Mouse (Mus musculus): ENCODE measurements around the gene Gm14085. TPM values are rescaled to one million over a fixed set of nuclear protein-coding genes. Genes with fewer than 3 reads are reported as not detected.
"Not testable (repeated sequence)": the region's sequence is repeated elsewhere in the genome, so short reads cannot be mapped to it uniquely, and the experiment has no call there.

Gm14085 gene
- total RNA-seq (2021) = under 1 TPM; 0.48 to 0.75 TPM

DNA sequence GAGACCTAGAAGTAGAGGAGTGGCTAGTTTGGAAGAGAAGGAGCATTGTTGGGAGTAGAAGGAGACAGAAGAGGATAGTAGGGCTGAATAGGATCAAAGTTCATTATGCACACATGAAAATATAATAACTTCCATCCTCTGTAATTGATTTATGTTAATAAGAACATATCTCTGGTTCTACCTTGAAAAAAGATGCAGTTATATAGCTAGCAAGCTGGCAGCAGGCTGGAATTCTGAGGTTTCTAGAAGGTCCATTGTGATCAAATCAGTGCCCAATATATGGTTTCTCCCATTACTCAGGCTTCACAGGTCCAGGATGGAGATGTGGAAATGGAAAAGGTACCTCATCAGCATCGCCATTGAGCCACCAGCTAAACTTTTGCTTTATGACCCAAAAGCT lies at the start of gene Gm14085:
Gm14085 (plus strand) TSS at position 301 of the 400 bp plus-strand sequence.
- intact Hi-C loops (cut with DNase I) = no loop called here
- DNase-seq (ENCODE audit: low spot score) = no peak

DNA sequence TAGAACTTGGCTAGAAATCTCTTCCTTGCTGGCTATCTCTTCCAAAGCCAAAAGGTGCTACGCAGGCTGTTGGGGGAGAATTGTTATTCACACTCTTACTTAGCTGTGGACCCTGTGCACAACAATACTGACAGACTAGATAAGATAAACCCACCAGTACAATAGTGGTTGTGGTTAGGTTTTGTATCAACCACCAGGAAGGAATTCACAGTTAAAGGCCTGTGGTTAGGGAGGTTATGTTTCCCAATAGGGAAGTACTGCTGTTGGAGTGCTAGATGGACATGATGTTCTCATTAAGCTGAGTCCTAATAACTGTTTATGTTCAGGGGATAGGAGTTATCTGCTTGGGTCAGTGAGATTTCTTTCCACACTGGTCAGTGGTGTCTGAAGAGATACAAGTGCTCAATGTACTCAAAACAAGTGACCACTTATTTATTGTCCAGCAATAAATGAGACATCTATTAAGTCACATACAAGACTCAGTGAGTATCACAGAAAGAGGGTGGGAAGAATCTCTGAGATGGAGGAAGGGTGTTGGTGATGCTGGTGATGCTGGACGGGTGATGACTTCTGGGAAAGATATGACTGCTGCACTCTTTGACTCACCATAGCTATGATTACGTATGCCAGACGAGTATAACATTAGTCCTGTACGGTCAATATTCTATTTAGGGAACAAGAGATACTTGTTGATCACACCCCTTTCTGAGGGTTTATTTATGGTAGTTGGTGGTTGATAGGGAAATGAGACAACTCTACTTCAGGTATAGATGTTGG lies 45.8 kb upstream of the Gm14085 start:
- intact Hi-C loops (cut with DNase I); DNase-seq (ENCODE audit: low spot score): not testable (repeated sequence)

DNA sequence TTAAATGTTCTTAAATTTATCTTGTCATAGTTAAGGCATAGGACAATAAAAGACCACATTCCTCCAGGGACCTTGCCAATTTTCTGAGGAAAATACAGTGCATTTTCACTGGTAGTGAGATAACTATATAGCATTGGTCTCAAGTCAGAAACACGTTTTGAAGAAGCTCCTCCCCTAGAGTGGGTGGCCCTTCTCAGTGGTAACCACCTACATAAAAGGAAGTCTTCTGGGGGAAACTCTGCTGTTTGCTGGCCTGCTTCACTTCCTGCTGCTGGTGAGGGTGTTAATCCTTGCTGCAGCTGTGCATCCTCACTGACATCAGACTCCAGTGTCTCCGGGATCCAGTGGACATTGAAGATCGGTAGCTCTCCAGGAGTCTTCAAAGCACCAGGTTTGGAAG lies 44.2 kb upstream of the Gm14085 start:
- intact Hi-C loops (cut with DNase I); DNase-seq (ENCODE audit: low spot score): not testable (repeated sequence)

- intact Hi-C loops (cut with DNase I) = no loop called here
- no peak for DNase-seq (ENCODE audit: low spot score)
Measured at GRCm38 (mm10) chr2:122441000-122441933, 43.5 kb upstream of the Gm14085 start.

GRCm38 (mm10) chr2:122450351-122450750 lies 34.4 kb upstream of the Gm14085 start:
- DNase-seq (ENCODE audit: low spot score) = no peak
- intact Hi-C loops (cut with DNase I) = no loop called here

DNA sequence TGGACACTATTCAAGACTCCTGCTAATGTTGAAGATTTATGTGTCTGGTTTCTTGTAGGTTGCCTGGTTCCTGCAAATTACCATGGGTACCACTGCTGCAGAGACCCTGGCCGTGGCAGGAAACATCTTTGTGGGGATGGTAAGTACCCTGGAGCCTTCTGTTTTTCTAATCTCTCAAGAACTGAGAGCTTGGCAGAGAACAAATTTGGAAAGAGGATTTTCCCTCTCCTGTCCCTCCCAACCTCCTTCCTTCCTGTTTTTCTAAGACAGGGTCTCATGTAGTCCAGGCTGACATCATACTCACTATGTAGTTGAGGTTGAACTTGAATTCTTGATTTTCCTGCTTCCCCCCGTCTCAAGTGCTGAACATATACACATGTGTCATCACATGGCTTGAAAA lies 32.3 kb upstream of the Gm14085 start:
- intact Hi-C loops (cut with DNase I) = no loop called here
- DNase-seq (ENCODE audit: low spot score) = no peak

GRCm38 (mm10) chr2:122466901-122467300 lies 17.8 kb upstream of the Gm14085 start:
- DNase-seq (ENCODE audit: low spot score) = no peak
- intact Hi-C loops (cut with DNase I) = loop anchor here (2.0 to 10.0 kb wide), 4 partner anchors 88 to 275 kb away; no protein-coding TSS in a partner anchor

DNA sequence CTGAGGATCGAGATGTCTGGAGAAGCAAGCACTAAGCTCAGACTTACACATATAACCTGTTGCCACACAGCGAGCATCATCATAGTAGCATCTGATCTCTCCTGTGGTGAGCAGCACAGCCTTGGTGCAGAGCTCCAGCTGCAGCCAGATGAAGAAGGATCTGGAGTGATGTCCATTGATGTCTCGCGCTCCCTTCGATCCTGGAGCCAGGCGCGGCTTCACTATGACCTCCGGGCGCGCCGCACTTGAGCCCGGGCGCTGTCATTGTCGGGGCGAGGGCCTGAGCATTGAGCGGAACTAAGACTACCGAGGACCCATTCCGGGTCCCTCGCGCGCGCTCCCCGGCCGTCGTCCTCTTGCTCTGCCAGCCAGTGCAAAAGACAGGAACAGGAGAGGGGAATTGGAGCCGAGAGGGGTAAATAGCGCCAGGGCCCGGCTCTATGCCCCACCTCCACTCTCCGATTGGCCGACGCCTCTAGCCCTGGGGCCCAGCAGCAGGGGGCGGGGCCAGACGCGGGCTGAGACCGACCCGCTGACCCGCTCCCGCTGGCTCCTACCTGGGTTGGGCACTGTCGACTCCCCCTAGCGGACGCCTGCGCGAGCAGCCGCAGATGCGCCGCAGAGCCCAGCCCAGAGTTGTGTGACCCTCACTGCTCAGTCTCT lies 17.3 kb upstream of the Gm14085 start:
- intact Hi-C loops (cut with DNase I) = loop anchor here (2.0 to 10.0 kb wide), 4 partner anchors 89 to 275 kb away; no protein-coding TSS in a partner anchor
- DNase-seq (ENCODE audit: low spot score) = peak; percentile 91

- intact Hi-C loops (cut with DNase I) = loop anchor here (5.0 to 10.0 kb wide), 3 partner anchors 122 to 277 kb away; no protein-coding TSS in a partner anchor
Measured at GRCm38 (mm10) chr2:122469221-122469620, 15.5 kb upstream of the Gm14085 start.

DNA sequence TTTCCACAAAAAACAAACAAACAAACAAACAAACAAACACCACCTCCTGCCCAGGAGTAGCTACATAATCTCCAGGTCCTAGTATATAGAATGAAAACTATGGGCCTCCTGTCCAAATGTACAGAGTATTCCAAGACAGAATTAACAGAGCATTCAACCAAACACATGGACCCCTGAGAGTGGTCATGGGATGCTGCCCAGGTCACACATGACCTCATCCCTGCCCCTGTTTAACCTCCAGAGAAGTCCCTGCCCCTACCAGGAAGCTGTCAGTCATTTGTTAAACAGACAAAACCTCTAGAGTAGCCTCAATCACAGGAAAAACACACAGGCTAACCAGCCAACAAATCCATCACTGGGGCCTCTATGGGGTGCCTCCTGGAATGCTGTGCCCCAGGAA lies 8.2 kb upstream of the Gm14085 start:
- DNase-seq (ENCODE audit: low spot score) = no peak
- intact Hi-C loops (cut with DNase I) = loop anchor here (5.0 kb wide), 1 partner anchor 74 kb away; no protein-coding TSS in a partner anchor

More at GRCm38 (mm10) chr2:122469221-122469620, 15.5 kb upstream of the Gm14085 start:
- no peak for DNase-seq (ENCODE audit: low spot score)

DNA sequence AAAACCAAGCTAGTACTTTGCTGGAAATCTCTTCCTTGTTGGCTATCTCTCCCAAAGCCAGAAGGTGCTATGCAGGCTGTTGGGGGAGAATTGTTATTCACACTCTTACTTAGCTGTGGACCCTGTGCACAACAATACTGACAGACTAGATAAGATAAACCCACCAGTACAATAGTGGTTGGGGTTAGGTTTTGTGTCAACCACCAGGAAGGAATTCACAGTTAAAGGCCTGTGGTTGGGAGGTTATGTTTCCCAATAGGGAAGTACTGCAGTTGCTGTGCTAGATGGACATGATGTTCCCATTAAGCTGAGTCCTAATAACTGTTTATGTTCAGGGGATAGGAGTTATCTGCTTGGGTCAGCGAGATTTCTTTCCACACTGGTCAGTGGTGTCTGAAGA lies 954 bp upstream of the Gm14085 start:
- intact Hi-C loops (cut with DNase I); DNase-seq (ENCODE audit: low spot score): not testable (repeated sequence)

DNA sequence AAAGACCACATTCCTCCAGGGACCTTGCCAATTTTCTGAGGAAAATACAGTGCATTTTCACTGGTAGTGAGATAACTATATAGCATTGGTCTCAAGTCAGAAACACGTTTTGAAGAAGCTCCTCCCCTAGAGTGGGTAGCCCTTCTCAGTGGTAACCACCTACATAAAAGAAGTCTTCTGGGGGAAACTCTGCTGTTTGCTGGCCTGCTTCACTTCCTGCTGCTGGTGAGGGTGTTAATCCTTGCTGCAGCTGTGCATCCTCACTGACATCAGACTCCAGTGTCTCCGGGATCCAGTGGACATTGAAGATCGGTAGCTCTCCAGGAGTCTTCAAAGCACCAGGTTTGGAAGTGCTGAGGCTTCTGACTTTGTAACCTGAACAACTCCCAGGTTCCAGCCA lies 913 bp downstream of the Gm14085 start:
- intact Hi-C loops (cut with DNase I); DNase-seq (ENCODE audit: low spot score): not testable (repeated sequence)

GRCm38 (mm10) chr2:122486122-122486521 lies 1.4 kb downstream of the Gm14085 start:
- intact Hi-C loops (cut with DNase I); DNase-seq (ENCODE audit: low spot score): not testable (repeated sequence)

DNA sequence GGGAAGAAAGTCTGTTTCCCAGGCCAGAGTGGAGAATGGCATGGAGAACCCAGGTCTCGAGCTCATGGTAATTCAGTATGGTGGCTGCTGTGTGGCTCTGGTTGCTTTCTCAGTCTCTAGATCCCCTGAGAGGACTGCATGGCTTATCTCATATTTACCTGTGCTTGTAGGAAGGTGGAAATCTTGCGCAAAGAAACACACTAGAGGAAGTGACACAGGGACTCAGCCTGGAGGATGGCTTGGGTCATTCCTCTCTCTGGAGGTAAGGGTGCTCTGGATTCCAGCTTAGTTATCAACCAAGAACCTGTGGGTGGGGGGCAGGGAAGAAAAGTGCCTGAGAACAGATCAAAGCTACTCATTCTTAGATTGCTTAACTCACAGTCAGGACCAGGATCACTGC lies 1.9 kb downstream of the Gm14085 start:
- DNase-seq (ENCODE audit: low spot score) = no peak
- intact Hi-C loops (cut with DNase I) = no loop called here

DNA sequence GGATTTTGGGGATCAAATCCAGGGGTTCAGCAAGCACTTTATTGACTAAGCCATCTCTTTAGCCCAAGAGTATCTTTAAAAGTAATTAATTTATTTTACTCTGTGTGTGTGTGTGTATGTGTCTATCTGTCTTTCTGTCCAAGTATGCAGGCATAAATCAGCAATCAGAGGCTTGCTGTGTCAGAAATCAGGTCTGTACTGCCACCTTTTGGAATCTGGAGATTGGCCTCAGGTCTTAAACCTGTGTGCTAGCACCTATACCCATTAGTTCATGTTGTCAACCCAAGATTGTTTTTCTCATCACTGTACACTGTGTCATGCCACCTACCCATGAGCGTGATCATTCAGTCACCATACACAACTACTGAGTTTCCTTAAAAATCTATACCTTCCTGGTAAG lies 45.0 kb downstream of the Gm14085 start:
- DNase-seq (ENCODE audit: low spot score) = not testable (repeated sequence)
- intact Hi-C loops (cut with DNase I) = loop anchor here (2.0 kb wide), 1 partner anchor 69 kb away; no protein-coding TSS in a partner anchor

DNA sequence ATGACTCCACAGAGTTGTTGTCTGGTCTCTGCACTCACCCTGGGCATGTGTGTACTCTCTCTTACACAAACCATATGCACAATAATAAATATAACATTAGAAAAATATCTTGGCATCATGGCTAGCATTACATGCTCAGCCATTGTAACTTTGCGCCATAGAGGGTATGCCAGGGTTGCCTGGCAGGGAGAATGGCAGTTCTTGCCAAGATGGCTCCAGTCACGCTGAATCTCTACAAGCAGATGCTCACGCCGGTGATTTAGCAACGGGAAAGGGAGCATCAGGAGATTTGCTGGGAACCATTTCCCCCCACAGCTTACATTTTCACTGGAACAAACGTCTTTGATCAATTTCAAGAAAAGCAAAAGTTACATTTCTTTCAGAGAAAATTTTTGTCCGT lies 46.5 kb downstream of the Gm14085 start:
- intact Hi-C loops (cut with DNase I) = no loop called here
- no peak for DNase-seq (ENCODE audit: low spot score)

- intact Hi-C loops (cut with DNase I) = no loop called here
- no peak for DNase-seq (ENCODE audit: low spot score)
Measured at GRCm38 (mm10) chr2:122531726-122532125, 47.0 kb downstream of the Gm14085 start.

GRCm38 (mm10) chr2:122532136-122532801 lies 47.5 kb downstream of the Gm14085 start:
- intact Hi-C loops (cut with DNase I) = no loop called here
- no peak for DNase-seq (ENCODE audit: low spot score)

GRCm38 (mm10) chr2:122532802-122533186 lies 48.1 kb downstream of the Gm14085 start:
- DNase-seq (ENCODE audit: low spot score) = no peak
- intact Hi-C loops (cut with DNase I) = no loop called here

All from heart, postnatal 25 days (tissue).